Mouse (Mus musculus): ENCODE measurements at regions not wholly inside any gene's neighbourhood (a gene's known extent, or its start where the extent isn't known, plus 50 kb on each side); places are given as distances from the start of the nearest gene placed in this dataset.

GRCm38 (mm10) chr5:125843259-125843658 is 311.7 kb downstream of the Tmem132b start:
- DNase-seq (ENCODE audit: low read depth, low spot score), result no peak

- DNase-seq (ENCODE audit: low read depth, low spot score), result no peak
Observed at GRCm38 (mm10) chr5:125849722-125850121, 318.1 kb downstream of the Tmem132b start.

- no peak for DNase-seq (ENCODE audit: low read depth, low spot score)
Observed at GRCm38 (mm10) chr5:125876296-125876695, 344.7 kb downstream of the Tmem132b start.

GRCm38 (mm10) chr5:125888840-125889239 is 357.3 kb downstream of the Tmem132b start:
- DNase-seq (ENCODE audit: low read depth, low spot score), result no peak

- no peak for DNase-seq (ENCODE audit: low read depth, low spot score)
Observed at GRCm38 (mm10) chr5:125893864-125894263, 362.3 kb downstream of the Tmem132b start.

- no peak for DNase-seq (ENCODE audit: low read depth, low spot score)
Observed at GRCm38 (mm10) chr5:125902038-125902437, 370.5 kb downstream of the Tmem132b start.

GRCm38 (mm10) chr5:125904426-125904825 is 372.9 kb downstream of the Tmem132b start:
- no peak for DNase-seq (ENCODE audit: low read depth, low spot score)

GRCm38 (mm10) chr5:125907332-125907731 is 375.8 kb downstream of the Tmem132b start:
- no peak for DNase-seq (ENCODE audit: low read depth, low spot score)

- DNase-seq (ENCODE audit: low read depth, low spot score), result no peak
Observed at GRCm38 (mm10) chr5:125907909-125908308, 376.3 kb downstream of the Tmem132b start.

- no peak for DNase-seq (ENCODE audit: low read depth, low spot score)
Observed at GRCm38 (mm10) chr5:125915857-125916256, 384.3 kb downstream of the Tmem132b start.

- peak; percentile 11 for DNase-seq (ENCODE audit: low read depth, low spot score)
Observed at GRCm38 (mm10) chr5:125920965-125921364, 389.4 kb downstream of the Tmem132b start.

- DNase-seq (ENCODE audit: low read depth, low spot score), result no peak
Observed at GRCm38 (mm10) chr5:125925856-125926497, 394.4 kb downstream of the Tmem132b start.

- no peak for DNase-seq (ENCODE audit: low read depth, low spot score)
Observed at GRCm38 (mm10) chr5:125931502-125931901, 399.9 kb downstream of the Tmem132b start.

- no peak for DNase-seq (ENCODE audit: low read depth, low spot score)
Observed at GRCm38 (mm10) chr5:125939416-125939815, 407.8 kb downstream of the Tmem132b start.

- DNase-seq (ENCODE audit: low read depth, low spot score), result no peak
Observed at GRCm38 (mm10) chr5:125946729-125947128, 415.2 kb downstream of the Tmem132b start.

- DNase-seq (ENCODE audit: low read depth, low spot score), result no peak
Observed at GRCm38 (mm10) chr5:125951641-125952040, 420.1 kb downstream of the Tmem132b start.

GRCm38 (mm10) chr5:125964039-125964438 is 432.5 kb downstream of the Tmem132b start:
- DNase-seq (ENCODE audit: low read depth, low spot score), result no peak

- no peak for DNase-seq (ENCODE audit: low read depth, low spot score)
Observed at GRCm38 (mm10) chr5:125968151-125968550, 436.6 kb downstream of the Tmem132b start.

GRCm38 (mm10) chr5:125974035-125974434 is 442.5 kb downstream of the Tmem132b start:
- DNase-seq (ENCODE audit: low read depth, low spot score), result no peak

GRCm38 (mm10) chr5:125979801-125980200 is 448.2 kb downstream of the Tmem132b start:
- no peak for DNase-seq (ENCODE audit: low read depth, low spot score)

GRCm38 (mm10) chr5:125985356-125985755 is 453.8 kb downstream of the Tmem132b start:
- no peak for DNase-seq (ENCODE audit: low read depth, low spot score)

- DNase-seq (ENCODE audit: low read depth, low spot score), result no peak
Observed at GRCm38 (mm10) chr5:125997173-125997572, 465.6 kb downstream of the Tmem132b start.

- no peak for DNase-seq (ENCODE audit: low read depth, low spot score)
Observed at GRCm38 (mm10) chr5:126007871-126008270, 476.3 kb downstream of the Tmem132b start.

- DNase-seq (ENCODE audit: low read depth, low spot score), result no peak
Observed at GRCm38 (mm10) chr5:126008321-126008720, 476.7 kb downstream of the Tmem132b start.
